Mouse (Mus musculus) thymus, adult 18-20 months (tissue): ENCODE data around the gene Gpr132.

ENCODE experiments used
- DNase-seq, 2 experiments: peaks; one replicate each; pipeline ENCODE4 v3.0.0; 2022; ENCODE audit warnings: mixed read lengths in 2 of 2

Gpr132 gene

GRCm38 (mm10) chr12:112876332-112877072, 8.5 kb upstream of the Gpr132 start:
- no peak for DNase-seq

GRCm38 (mm10) chr12:112875225-112876013, 7.4 kb upstream of the Gpr132 start:
- DNase-seq: peak; percentile 70 to 76

GRCm38 (mm10) chr12:112874199-112874598, 6.2 kb upstream of the Gpr132 start:
- no peak for DNase-seq

- DNase-seq: peak in 1 of 2 experiments; percentile 73
Observed at GRCm38 (mm10) chr12:112873452-112874190, 5.6 kb upstream of the Gpr132 start.

DNA sequence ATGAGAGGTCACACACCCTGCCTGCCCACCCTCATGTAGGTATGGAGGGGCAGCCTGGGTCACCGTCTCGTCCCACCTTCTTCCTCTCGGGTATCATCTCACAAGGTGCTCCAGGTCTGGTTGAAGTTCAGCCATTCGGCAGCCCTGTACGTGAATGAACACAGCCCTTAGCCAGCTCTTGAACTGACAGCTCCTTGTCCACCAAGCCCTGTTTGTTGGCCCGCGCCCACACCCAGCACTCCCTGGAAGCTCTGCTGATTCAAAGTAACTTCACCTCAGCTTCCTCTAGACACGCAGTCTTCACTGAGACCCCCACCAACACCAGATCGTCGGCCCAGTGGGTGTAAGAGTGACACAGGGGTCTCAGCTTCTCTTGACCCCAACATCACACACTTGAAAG, 5.0 kb upstream of the Gpr132 start:
- peak in 1 of 2 experiments; percentile 28 for DNase-seq

- no peak for DNase-seq
Observed at GRCm38 (mm10) chr12:112871272-112871671, 3.2 kb upstream of the Gpr132 start.

- peak in 1 of 2 experiments; percentile 58 for DNase-seq
Observed at GRCm38 (mm10) chr12:112870775-112871174, 2.7 kb upstream of the Gpr132 start.

DNA sequence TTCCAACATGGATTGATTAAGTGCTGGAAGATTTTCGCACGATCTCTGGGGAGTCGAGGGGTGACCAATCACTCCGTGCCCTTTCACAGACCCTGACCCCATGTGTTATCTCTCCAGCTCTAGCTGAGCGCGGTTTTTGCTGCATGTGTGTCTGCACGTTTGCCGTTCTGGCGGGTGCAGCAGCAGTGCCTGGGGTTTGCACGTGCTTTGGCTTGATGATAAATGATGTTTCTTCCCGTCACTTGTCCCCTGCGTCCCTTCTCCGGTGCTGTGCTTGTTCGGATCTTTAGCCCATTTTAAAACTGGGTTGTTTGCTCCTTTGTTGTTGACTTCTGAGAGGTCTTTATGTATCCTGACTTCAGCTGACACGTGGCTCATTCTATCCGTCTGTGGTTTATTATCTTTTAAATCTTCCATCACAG, 1.8 kb upstream of the Gpr132 start:
- peak in 1 of 2 experiments; percentile 53 for DNase-seq

DNA sequence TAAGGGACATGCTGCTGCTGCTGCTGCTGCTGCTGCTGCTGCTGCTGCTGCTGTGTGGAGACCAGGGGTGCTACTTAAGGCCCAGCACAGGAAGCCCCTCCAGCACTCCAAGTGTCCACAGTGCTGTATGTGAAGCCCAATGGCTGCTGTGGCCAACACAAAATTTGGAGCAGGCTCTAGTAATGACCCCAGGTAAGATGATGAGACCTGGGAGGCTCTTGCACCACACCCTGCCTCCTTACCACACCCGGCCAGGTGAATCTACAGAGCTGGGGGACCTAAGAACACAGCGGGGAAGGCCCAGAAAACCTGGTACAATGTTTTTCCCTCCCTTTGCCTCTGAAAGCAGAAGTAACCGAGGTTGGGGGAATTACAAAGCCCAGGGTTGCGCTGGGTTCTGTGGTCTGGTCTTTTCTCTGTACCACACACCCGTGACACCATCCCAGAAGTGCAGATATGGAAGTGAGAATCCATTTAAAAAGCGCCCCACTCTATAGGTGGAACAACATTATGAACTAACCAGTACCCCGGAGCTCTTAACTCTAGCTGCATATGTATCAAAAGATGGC, 838 bp downstream of the Gpr132 start:
- DNase-seq: no peak

- no peak for DNase-seq
Observed at GRCm38 (mm10) chr12:112866467-112867080, 1.5 kb downstream of the Gpr132 start.

DNA sequence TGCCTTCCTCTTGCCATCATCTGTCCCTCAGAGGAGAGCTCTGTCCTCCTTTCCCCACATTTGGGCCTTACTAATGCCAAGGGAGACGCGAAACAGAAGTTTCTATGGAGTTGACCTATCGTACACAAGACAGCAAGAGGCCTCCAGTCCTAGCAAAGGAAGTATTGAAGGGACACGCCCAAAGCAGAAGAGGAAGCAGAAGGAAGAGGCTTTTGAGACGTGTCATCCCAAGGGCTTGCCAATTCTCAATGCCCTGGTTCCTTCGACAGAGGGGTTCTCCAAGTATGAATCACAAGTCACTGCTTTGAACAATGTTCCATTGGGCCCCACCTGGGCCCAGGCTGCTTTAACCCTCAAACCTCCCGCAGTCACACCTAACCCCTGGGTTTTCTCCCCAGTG, 3.2 kb downstream of the Gpr132 start:
- no peak for DNase-seq

- no peak for DNase-seq
Observed at GRCm38 (mm10) chr12:112861911-112862321, 6.1 kb downstream of the Gpr132 start.

GRCm38 (mm10) chr12:112860765-112861164, 7.3 kb downstream of the Gpr132 start:
- DNase-seq: peak; percentile 69 to 83

GRCm38 (mm10) chr12:112859930-112860329, 8.1 kb downstream of the Gpr132 start:
- DNase-seq: peak; percentile 73 to 88

DNA sequence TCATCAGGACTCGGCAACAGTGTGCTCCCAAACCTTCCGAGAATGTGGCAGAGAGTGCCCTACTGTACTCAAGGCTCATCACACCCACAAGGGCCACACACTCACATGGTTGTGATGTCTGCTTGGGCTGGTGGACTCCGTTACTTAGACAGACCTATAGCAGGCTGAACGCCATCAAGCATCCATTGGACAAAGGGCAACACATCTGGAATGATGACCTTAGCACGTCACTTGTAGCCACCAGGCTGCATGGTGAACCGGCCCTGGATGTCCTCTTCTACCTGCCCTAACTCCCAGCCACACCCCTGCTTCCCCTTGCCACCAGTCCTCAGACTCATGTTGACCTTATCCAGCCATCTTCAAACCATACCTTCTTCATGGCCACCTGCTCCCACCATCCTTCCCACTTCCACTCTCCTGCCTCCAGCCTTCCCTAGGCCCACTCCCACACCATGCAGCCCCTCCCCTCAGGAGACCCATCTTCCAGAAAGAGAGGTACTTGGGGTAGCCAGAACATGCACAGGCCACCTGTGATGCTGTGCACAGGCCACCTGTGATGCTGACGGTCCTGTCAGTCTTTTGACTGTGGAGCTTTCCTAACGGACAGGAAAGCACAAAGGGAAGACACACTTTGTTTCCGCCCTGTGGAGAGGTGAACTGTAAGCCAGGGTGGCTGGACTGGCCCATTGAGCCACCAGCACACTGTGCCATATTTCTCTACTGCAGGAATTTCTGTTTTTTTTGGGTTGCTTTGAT, 9.3 kb downstream of the Gpr132 start:
- DNase-seq: no peak

DNA sequence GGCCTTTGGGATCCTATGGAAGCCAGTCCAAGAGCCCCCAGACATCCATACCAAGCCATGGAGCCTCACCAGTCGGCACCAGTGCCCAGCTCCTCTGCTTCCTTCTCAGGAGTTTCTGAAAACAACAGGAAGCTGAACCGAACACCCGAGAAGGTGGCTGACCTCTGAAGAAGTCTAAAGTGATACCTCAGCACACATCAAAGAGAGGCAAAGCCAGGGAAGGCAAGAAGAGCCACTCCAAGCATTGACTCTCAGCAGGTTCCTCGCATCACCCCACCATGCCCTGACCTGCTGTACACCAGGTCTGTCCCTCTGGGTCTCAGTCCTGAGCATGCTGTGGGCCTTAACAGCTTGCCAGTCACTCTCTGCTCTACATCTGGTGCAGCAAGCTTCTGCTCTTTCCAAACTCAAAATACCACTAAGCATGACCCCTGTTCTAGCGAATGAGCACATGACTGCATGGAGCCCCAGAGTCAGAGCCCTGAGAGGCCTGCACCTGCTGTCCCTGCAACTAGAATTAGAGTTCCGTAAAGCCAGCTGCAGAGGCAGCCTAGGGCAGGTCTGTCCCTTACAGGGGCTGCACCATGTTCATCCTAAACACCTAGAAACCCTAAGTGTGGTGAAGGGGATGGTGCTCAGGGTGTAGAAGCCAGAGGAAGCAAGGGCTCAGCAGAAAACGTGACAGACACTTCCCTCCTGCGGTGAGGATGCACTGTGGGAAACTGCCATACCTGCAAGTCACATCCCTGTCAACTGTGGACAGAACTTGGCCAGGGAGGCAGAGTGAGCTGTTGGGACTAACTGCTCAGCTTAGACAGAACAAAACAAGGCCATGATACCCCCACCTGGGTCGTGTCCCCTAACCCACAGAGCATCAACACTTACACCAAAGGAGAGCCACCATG, 10.8 kb downstream of the Gpr132 start:
- peak in 1 of 2 experiments; percentile 42 for DNase-seq

- peak in 1 of 2 experiments; percentile 7 for DNase-seq
Observed at GRCm38 (mm10) chr12:112856338-112856737, 11.7 kb downstream of the Gpr132 start.

- DNase-seq: peak; percentile 56 to 78
Observed at GRCm38 (mm10) chr12:112854610-112855333, 13.3 kb downstream of the Gpr132 start.

GRCm38 (mm10) chr12:112853050-112853729, 14.8 kb downstream of the Gpr132 start:
- DNase-seq: peak in 1 of 2 experiments; percentile 9
